Mouse (Mus musculus) cerebellum, postnatal 25 days (tissue): Measurements from ENCODE around the gene Ptger3.

Experiments
- DNase-seq, 2 experiments: peaks; one replicate each; pipeline ENCODE4 v3.0.0; 2021; ENCODE audit warnings: mixed read lengths in 2 of 2

Gene Ptger3

GRCm38 (mm10) chr3:157582626-157583405 is 16.1 kb downstream of the Ptger3 start:
- DNase-seq = no peak

- no peak for DNase-seq
Observed at GRCm38 (mm10) chr3:157597837-157598379, 31.2 kb downstream of the Ptger3 start.

- no peak for DNase-seq
Observed at GRCm38 (mm10) chr3:157604684-157605410, 38.2 kb downstream of the Ptger3 start.

- DNase-seq = no peak
Observed at GRCm38 (mm10) chr3:157605411-157605740, 38.7 kb downstream of the Ptger3 start.

- DNase-seq = no peak
Observed at GRCm38 (mm10) chr3:157613542-157613941, 46.9 kb downstream of the Ptger3 start.

- DNase-seq = no peak
Observed at GRCm38 (mm10) chr3:157616949-157617348, 50.3 kb downstream of the Ptger3 start.

- DNase-seq = no peak
Observed at GRCm38 (mm10) chr3:157627407-157627806, 60.7 kb downstream of the Ptger3 start.

- no peak for DNase-seq
Observed at GRCm38 (mm10) chr3:157630671-157631070, 64.0 kb downstream of the Ptger3 start.

GRCm38 (mm10) chr3:157631383-157631782 is 64.7 kb downstream of the Ptger3 start:
- no peak for DNase-seq

- DNase-seq = no peak
Observed at GRCm38 (mm10) chr3:157634431-157634830, 67.7 kb downstream of the Ptger3 start.

GRCm38 (mm10) chr3:157635713-157636112 is 69.0 kb downstream of the Ptger3 start:
- no peak for DNase-seq

GRCm38 (mm10) chr3:157636887-157637286 is 70.2 kb downstream of the Ptger3 start:
- no peak for DNase-seq

- DNase-seq = no peak
Observed at GRCm38 (mm10) chr3:157637341-157637740, 70.6 kb downstream of the Ptger3 start.

GRCm38 (mm10) chr3:157641634-157642033 is 74.9 kb downstream of the Ptger3 start:
- no peak for DNase-seq

GRCm38 (mm10) chr3:157661622-157662021 is 94.9 kb downstream of the Ptger3 start:
- no peak for DNase-seq

GRCm38 (mm10) chr3:157664486-157665041 is 97.9 kb downstream of the Ptger3 start:
- no peak for DNase-seq

GRCm38 (mm10) chr3:157665471-157665870 is 98.8 kb downstream of the Ptger3 start:
- no peak for DNase-seq

- no peak for DNase-seq
Observed at GRCm38 (mm10) chr3:157666142-157666541, 99.5 kb downstream of the Ptger3 start.

GRCm38 (mm10) chr3:157686105-157686504 is 119.4 kb downstream of the Ptger3 start:
- DNase-seq = no peak

- no peak for DNase-seq
Observed at GRCm38 (mm10) chr3:157688419-157689162, 121.9 kb downstream of the Ptger3 start.
